ENCODE assay signal across 11 mouse cellular contexts in genomic region chr12:102295230-102295629, GRCm38 (mm10). TPM values are rescaled to one million over a fixed set of nuclear protein-coding genes. Genes with fewer than 3 reads are reported as not detected.
DNase-seq lines count a peak whose midpoint lies in the region; ATAC-seq and TF ChIP-seq lines count a peak whose summit lies in the region.
"Had no signal": no experiment of that assay in that cellular context is flagged by ENCODE, and none has a peak within 500 bp of the region (broad histone marks: within the 10 kb centered on the region; RNA-seq: fewer than 3 reads in every experiment).

No protein-coding gene starts in this region.

- WGBS in thymus, adult 2 months = 2% methylated on average over 7 of the region's 7 CpGs

- intact Hi-C loops in left cerebral cortex, postnatal 4 days (cut with DNase I) = no loop called here

- peak; percentile 87 for ATAC-seq in CD4-positive, CD25-positive, alpha-beta regulatory T cell, adult 4 months
- peak; percentile 57 for ATAC-seq in common myeloid progenitor, adult 5-6 weeks (replicated peaks; ENCODE audit: low read depth, poor library complexity, severe bottlenecking)
- ATAC-seq: liver, embryonic 12.5 days had no signal

- no peaks in the 10 kb centered on the region for H3K36me3 ChIP-seq in thymus, adult 2 months (ENCODE audit: control insufficient read depth, insufficient read depth, low read length)

- TF ChIP-seq CTCF in thymus, adult 2 months (IDR thresholded peaks at IDR 0.05; ENCODE audit: borderline replicate concordance, control insufficient read depth, extremely low read depth, insufficient read depth, low read length, poor library complexity) = no peak

- no peaks in the 10 kb centered on the region for H3K27me3 ChIP-seq in thymus, adult 2 months (ENCODE audit: control insufficient read depth, insufficient read depth, low read length)
- H3K27me3 ChIP-seq: liver, embryonic 12.5 days had no signal

- H3K4me1 ChIP-seq in thymus, adult 2 months (replicated peaks; ENCODE audit: control insufficient read depth, insufficient read depth, low read length) = peaks cover 52% of the 10 kb centered on the region

- no peak for TF ChIP-seq POLR2A in thymus, adult 2 months (IDR thresholded peaks at IDR 0.05; ENCODE audit: control insufficient read depth, extremely low read depth, insufficient read depth, low read length, poor library complexity)

- peak overlapping the region; percentile 13; the same call in 1 of the 2 replicates for H3K4me3 ChIP-seq in thymus, adult 2 months (ENCODE audit: control insufficient read depth, insufficient read depth, low read length)
- H3K4me3 ChIP-seq: erythroblast, embryonic 14.5 days; liver, embryonic 12.5 days had no signal

- DNase-seq in left cerebral cortex, postnatal 4 days = peak; percentile 61
- DNase-seq in left cerebral cortex, adult 8-10 months (ENCODE audit: low spot score in 2 of 2) = no peak
- peak; percentile 49 for DNase-seq in thymus, adult 2 months
- DNase-seq in frontal cortex, postnatal 25 days (ENCODE audit: low spot score in 2 of 2) = no peak
- no peak for DNase-seq in embryo, embryonic 11 days
- DNase-seq: cerebellum, adult 18-20 months; kidney, postnatal 4 days had no signal

- peak overlapping the region; percentile 73 for H3K27ac ChIP-seq in thymus, adult 2 months (ENCODE audit: control insufficient read depth, insufficient read depth, low read length)
- H3K27ac ChIP-seq: liver, embryonic 12.5 days had no signal

RNA-seq across cellular contexts. Expression of gene Rin3, which starts 12.4 kb away (rescaled TPM):
- total RNA-seq in left cerebral cortex, postnatal 4 days (2021) = 1 to 10 TPM; 4.0 to 4.5 TPM
- total RNA-seq in left cerebral cortex, adult 8-10 months (2022) = 1 to 10 TPM; 2.7 to 5.3 (median 4.9) TPM
- polyA plus RNA-seq in CD4-positive, CD25-positive, alpha-beta regulatory T cell, adult 4 months (2017; shearing (Covaris generic)) = 10 to 100 TPM; 68.3 to 91.8 TPM
- total RNA-seq in common myeloid progenitor, adult 5-6 weeks (2017) = 44.7 and 86.3 TPM in 2 replicates
- polyA plus RNA-seq in thymus, adult 2 months (2012; rRNA removed) = 25.4 and 33.8 TPM in 2 replicates

Comparison
In these comparisons a context has a peak if more than half of its experiments do, and no peak if none do; other contexts are left out.
1. DNase-seq: peak in left cerebral cortex, postnatal 4 days (single experiment) and thymus, adult 2 months (single experiment); none in left cerebral cortex, adult 8-10 months (0 of 2), frontal cortex, postnatal 25 days (0 of 2) and embryo, embryonic 11 days (single experiment).